Mouse (Mus musculus) liver, postnatal 0 days (tissue): Measurements from ENCODE around the gene Tacr1.

Experiments used
- CTCF ChIP-seq: sonication (generic); IDR thresholded peaks from 2 replicates; pipeline ENCODE4 v1.5.1; 2016; ENCODE audit warnings: antibody characterized with exemption, low read depth
- EP300 ChIP-seq: IDR thresholded peaks from 2 replicates; pipeline ENCODE4 v1.6.1; 2016; ENCODE audit warnings: antibody characterized with exemption, low read depth, mild to moderate bottlenecking

GRCm38 (mm10) chr6:82494481-82494880 lies 92.3 kb downstream of the Tacr1 start:
- TF ChIP-seq CTCF (no peak), EP300 (no peak)
